Mouse (Mus musculus) lung, adult 18-20 months (tissue): ENCODE measurements at regions not wholly inside any gene's neighbourhood (a gene's known extent, or its start where the extent isn't known, plus 50 kb on each side); places are given as distances from the start of the nearest gene placed in this dataset.

ENCODE experiments used
- DNase-seq, 2 experiments: peaks; one replicate each; pipeline ENCODE4 v3.0.0; 2022; ENCODE audit warnings: mixed read lengths in 2 of 2

DNA sequence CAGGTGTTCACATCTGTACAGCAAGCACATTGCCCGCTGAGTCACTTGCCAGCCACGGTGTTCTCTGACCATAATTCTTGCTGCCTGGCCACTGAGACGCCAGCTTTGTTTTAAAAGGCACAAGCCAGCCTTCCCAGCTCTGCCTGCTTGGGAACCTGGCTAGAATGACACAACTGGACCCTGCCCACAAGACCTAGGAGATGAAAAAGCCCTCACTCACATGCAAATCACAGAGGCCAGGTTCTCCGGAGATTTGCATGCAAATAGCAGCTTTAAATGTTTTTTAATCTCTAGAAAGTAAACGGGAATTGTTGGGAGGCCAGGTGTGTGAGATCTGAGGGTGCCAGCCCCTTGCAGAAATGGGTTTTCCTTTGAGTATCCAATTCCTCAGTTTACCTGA, 71.9 kb downstream of the 1810010D01Rik start:
- no peak for DNase-seq

DNA sequence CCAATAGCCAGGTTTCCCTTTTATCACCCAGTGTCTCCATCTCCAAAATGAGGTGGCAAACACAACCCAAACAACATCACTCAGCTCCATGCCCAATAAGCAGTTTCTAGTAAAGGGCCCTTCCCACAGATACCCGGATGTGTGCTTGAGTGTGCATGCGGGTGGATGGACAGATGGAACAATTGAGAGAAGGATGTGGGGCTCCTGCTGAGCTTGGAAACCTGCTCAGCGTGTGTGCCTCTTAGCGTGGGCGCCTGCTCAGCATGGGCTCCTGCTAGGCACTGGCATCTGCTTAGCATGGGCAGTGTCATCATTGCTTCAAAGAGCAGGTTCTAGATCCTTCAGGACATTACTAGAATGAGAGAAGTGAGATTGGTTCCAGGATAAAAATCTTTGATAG, 75.4 kb downstream of the 1810010D01Rik start:
- DNase-seq, result no peak

DNA sequence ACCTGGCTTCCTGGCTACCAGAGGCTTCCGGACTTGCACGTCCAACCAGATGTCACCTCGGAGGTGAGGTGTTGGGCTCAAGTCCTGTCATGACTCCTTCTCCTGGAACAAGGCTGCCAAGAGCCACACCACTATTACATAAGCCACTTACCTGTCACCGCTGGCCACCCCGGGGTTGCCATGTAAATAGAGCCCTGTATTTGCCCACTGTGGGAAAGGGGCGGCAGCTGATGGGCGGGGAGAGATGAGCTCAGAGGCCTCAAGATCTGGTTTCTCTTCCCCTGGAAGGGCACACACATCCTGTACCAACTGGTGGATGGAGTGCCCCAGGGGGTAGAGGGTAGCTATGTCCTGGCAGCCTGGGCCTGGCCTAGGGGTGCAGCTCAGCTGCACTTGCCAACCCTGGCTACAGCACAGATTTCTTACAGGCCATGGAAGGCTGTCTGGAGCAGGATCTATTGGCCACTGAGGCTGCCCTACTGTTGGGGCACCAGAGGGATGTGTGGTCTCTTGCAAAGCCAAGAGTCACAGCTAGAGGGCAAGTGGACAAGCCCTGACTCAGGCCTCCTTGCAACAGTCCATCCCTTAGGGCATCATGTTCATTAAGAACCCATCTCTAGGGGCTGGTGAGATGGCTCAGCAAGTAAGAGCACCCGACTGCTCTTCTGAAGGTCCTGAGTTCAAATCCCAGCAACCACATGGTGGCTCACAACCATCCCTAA, 76.3 kb downstream of the 1810010D01Rik start:
- DNase-seq, result peak; percentile 82 to 90

DNA sequence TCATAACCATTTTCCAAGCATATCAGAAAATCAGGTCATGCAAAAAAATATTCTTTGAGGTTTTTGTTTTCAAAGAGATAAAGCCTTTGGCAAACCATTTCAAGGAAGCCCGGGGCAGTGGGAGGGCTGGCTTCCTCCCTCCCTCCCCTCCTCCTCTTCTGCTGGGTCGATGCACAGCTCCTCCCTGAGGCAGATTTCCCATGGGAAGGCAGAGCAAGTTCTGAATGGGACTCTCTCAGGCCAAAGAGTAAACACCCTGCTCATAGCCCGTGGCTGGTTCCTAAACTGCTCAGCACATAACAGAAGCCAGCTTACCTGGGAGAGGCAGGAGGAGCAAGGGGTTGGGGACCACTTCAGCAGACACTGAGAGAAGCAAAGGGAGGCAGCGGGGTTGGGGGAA, 77.9 kb downstream of the 1810010D01Rik start:
- DNase-seq, result peak; percentile 26 to 29

DNA sequence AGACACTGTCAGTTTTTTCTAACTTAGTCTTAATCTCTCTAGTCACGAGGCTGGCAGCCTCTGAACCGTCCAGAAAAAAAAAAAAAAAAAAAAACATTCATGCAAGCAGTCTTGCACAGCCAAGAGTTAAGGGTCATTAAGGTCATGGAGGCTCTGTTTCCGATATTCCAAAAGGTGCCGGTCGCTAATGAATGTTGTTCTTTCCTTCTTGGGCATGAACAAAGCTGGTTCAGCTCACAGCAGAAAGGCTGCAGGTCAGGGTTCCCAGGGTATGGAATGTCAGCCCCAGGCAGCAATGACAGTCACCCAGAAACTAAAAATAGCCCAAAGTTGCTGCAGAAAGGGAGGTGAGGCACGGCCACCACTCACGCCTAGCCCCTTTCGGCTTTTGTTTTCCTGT, 80.3 kb downstream of the 1810010D01Rik start:
- no peak for DNase-seq

DNA sequence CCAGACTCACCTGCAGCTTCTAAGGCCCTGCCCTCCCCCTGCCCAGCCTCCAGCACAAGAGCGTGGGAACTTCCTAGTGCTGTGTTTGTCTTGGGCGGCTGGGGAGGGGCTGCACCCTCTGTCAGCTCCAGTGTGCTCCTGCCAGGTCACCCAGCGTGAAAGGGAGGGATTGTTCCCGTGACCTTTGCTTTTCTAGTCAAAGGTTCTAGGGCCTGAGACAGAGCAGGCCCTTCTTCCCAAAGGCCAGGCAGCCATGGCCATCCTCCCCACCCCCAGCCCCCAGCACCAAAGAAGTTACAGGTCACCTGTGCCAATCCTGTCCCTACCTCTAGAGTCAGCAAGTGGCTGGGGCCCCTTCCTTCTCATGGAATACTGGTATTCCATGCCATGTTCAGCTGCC, 80.7 kb downstream of the 1810010D01Rik start:
- peak; percentile 46 to 53 for DNase-seq

DNA sequence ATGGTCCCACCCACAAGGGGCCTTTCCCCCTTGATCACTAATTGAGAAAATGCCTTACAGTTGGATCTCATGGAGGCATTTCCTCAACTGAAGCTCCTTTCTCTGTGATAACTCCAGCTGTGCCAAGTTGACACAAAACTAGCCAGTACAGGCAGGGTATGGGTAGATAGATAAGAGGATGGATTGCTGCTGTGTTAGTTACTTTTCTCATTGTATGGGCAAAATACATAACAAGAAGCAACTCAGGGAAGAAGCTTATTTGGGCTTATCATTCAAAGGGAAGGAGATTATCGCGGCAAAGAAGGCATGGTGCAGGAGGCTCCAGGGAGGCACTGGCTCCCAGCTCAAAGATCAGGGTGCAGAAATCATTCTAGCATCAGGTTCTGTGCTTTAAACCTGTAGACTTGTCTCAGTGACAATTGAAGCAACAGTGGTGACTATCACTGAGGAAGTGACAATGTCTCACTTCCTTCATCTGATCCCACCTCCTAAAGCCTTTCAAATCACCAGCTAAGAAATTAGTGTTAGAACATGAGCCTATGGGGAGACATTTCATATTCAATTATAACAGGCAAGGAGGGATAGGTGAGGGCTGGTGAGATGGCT, 83.8 kb downstream of the 1810010D01Rik start:
- no peak for DNase-seq

DNA sequence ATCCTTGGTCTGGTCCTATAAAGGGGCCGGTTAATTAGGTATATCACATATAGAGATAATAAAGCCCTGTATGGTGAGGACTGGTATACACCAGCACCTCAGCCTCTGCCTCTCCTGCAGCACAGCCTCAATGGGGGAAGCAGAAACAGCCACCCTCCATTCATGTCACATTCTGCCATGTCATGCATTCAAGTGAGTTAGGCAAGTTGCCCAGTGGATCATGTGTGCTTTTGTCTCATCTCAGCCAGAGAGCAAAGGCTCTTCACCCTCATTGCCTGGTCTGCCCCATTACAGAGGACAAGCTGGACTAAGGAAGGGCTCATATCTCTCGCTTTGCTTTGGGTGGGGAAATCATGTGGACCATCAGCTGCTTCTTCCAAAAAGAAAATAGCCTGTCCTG, 85.4 kb downstream of the 1810010D01Rik start:
- no peak for DNase-seq

DNA sequence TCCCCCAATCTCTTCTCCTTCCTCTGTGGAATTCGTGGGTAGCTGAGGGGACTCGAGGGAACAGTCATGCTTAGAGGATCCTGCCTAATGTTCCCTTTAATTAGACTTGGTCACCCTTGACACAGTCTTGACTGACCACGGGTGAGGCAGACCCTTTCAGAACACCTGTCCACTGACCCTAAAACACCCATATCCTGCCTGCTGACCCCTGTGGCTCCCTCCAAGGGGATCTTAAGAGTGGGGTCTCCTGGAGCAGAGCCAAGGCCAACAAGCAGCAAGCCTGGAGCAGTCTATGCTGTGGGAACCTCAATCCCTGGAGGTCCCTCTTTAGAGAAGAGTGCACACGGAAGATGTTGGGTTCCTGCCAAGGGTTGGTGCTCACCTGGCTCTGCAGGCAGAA, 89.5 kb downstream of the 1810010D01Rik start:
- DNase-seq, result no peak

DNA sequence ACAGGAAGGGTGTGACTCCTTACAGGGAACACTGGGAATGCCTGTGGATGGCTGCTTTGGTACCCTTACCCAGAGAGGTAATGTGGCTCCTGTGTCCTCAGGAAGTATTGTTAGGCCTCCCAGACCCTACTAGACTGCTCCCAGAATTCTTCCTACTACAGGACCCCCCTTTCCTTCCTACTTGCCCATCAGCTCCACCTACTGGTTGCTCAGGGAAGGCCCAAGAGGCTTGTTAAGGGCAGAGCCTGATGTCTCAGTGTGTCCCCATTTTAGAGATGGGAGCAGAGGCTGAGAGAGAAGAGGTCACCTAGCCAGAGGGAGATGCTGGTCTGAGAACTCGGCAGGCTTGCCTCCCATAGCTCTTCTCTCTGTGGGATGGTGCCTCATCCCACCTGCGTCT, 93.3 kb downstream of the 1810010D01Rik start:
- DNase-seq, result peak; percentile 27 to 54

DNA sequence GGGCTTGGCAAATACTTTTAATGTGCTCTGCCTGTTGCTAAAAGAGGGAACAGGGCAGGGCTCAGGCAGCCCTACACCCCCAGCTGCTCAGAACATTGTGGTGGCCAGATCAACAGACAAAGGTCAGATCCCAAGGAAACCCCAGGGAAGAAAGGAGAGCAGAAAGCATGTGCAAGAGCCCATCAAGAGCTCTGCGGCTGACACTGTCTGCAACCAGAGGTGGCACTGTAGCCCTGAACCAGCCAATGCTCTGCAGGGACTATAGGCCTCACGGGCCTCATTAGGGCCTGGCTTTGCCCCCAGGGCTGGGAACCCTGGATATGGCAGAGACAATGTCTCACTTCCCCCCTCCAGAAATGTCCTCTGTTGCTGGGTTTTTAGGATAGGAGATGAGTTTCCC, 93.8 kb downstream of the 1810010D01Rik start:
- no peak for DNase-seq

DNA sequence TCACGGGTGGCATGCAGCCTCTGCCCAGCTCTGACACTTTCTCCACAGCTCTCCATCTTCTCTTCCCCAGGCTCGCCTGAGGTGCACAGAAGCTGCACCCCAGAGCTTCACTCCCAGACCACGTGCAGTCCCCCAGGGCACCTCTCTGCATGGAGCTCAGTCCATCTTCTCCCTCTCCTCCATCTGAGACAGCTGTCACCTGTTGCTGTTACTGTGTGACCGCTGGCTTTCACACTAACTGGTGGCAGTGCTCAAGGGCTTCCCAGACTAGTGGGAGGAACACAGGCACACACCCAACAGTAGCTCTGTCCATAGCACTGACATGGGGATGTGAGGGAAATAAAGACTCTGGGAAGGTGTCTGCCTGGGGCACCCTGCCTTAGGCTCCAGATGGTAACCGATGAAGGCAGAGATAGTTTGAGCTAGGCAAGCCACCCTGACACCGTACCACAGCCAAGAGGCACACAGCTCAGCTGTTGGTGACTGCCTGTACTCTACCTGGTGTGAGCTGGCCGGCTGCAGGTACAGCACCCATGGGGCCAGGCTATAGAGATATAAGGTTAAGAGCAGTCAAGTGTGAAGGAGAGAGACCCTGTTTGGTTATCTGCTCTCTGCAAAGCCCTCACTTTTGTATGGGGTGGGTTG, 94.9 kb downstream of the 1810010D01Rik start:
- no peak for DNase-seq

DNA sequence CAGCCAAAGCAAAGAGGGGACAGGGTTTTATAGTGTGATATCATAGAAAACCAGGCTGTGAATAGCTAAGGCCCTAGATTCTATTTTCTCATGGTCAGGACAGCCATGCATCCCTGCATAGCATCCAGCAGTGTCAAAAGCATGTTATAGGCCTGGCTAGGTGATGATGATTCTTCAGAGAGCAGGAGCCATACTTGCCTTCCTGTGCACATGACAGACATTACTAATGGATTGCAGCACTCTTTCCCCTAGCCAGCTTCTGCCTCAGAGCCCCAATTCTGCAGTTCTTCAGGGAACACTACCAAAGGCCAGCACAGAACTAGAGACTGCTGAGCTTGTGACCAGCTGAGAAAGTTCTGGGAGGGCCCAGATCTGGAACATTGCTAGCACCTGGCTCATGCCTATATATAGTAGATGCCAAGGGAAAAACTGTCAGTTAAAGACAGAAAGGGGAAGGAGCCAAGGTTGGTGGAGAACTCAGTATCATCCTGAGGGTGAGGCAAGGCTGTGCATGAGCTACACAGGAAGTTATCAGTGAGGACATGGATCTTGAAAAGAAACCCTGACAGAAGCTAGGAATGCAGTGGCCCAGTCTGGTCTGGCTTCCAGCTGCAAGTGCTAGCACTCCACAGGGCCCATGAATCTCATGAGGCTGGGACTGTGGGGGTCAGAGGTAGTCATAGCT, 95.6 kb downstream of the 1810010D01Rik start:
- DNase-seq, result no peak

DNA sequence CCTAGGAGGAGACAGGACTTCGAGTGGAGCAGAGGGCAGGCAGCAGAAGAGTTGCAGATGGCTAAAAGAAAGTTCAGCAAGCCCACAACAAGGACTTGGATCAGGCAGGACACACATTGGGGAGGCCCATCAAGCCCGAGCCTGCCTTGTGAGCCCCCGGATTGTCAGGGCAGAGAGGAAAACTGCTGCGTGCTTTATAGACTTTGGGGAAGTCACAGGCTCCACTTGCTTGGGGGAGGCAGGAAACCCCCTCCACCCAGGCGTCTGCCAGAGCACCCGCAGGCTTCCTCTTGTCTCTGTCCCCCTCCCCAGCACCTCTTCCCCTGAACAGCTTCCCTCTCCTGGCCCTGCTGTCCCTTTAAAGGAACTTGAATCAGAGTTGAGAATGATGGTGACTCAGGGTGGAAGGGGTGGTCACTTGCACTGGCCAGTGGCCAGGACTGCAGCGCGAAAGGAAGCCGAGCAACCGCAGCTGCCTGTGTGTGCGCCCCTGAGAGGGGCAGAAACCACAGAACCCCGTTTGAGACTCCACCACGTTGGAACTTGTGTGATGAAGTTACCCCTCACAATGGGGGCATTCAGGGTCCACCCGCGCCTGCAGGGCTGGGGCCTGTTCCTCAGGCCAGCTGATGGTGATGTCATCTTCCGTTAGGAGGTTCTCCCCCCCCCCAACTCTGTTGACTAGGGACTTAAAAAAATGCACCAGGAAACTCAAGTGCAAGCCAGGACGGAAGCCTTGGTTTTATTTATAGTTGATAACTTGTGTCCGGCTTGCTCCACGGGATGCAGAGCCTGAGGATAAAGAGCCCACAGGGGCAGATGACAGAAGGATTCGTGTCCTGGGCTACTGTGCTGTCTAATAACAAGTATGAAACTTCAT, 96.4 kb downstream of the 1810010D01Rik start:
- DNase-seq, result peak; percentile 80 to 82

DNA sequence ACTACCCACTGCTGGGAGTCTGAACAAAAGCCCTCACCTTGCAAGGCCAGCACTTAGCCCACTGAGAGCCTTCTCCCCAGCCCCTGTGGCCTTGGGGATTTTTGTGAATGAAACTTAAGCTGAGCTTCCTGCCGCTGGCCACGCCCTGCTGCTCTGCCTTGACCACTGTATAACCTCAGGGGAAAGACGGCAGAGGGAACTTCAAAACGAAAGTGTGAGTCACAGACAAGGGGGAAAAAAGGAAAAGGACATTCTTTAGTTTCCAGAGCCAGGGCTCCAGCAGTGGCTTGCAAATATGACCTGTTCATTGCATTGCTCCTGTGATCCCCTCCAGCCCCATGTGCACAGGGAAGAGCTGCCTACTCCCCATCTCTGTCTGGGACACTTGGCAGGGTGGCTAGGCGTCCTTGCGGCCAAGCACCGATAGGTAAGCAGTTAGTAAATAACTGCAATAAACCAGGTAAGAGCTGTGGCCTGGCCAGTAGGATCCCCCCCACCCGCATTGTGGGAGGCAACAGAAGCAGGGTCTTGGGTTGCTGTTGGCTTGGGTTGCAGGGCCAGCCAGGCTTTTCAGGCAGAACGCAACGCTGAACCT, 97.2 kb downstream of the 1810010D01Rik start:
- DNase-seq, result peak; percentile 68 to 77

DNA sequence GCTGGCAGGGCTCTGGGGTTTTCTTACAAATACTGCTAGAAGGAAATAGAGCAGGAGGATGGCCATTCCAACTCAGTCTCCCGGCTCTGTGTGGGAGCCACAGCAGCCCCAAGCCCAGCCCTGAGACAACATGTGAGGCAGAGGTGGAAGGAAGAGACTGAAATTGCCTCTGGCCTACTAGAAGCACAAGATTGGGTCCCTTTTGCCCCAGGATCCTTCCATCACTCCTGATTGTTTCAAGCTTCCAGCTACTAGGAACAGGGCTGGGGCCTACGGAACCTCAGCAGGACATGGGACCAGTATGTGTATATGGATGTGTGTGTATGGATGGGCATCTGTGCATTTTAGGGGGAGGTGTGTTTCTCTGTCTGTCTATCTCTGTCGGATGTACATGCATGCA, 97.9 kb downstream of the 1810010D01Rik start:
- DNase-seq, result no peak

DNA sequence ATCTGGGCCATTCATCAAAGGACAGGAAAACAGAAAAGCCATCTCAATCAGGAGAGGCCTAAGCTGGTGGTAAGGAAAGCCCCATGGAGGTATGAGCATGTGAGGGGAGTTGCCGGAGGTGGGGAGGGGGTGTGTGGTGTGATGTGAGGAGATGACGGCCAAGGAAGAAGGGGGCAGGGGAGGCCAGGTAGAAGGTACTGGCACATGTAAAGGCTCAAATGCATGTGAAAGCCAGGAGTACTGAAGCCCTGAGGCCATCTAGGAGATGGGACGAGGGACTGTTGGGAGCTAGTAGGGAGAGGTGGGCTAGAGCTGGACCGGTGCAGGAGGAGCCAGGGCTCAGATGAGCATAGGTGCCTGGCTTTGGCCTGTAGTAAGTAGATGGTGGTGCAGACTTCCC, 98.4 kb downstream of the 1810010D01Rik start:
- DNase-seq, result no peak

DNA sequence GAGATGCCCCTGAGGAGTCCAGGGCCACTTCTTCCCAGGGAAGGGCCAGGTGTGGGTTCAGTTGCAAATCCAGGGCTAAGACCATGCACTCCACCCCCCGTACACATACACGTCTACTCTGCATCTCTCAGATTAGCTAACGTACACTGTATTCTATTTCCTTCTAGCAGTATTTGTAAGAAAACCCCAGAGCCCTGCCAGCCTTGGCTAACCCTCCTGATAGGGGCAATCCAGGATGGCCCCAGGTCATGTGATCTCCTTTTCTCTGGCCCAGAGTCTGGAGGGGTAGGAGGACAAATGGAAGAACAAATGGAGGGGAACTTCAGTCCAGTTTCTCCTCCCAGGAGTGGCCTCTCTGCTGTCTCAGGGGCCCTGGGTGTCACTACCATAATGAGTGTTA, 98.9 kb downstream of the 1810010D01Rik start:
- DNase-seq, result no peak

DNA sequence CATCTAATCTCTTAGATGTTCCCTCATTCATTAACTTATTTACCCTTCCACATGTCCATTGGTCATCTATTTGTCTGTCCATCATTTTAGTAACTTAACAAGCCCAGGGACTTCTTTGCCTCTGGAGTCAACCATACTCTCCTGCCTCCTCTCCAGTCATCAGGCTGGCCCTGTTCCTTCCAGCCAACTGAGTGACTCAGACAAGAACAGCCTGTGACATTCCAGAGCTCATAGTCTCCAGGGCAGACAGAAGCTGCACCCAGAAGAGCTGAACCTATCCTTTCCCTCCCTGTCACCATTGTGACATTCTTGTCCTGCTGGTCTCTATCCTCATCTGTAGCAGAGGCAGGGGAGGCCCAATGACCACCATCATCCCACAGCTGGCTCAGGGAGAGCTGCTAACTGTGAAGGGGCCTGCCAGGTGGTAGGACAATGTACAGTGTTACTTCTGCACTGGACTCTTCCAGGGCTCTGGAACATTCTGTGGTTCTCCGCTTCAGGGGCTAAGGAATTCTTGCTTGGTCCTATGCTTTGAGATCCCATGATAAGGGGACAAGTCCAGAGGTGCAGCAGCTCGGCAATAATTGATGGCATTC, 100.2 kb downstream of the 1810010D01Rik start:
- peak in 1 of 2 experiments; percentile 34 for DNase-seq

DNA sequence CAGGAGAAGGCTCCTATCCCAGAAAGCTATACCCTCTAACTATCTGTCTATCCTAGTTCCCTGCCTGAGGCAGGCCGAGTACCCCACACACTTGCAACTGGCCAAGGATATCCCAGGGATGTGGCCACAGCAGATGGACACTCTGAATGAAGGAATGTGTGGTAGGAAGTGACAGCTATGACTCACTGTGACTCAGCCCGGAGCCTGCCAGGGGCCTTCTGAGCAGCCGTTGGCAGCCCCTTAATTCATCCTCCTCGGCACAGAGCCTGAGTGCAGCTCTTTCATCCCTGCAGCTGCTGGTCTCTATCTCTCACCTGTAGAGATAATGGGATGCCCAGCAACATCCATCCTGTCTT, 101.4 kb downstream of the 1810010D01Rik start:
- DNase-seq, result peak; percentile 30 to 36

DNA sequence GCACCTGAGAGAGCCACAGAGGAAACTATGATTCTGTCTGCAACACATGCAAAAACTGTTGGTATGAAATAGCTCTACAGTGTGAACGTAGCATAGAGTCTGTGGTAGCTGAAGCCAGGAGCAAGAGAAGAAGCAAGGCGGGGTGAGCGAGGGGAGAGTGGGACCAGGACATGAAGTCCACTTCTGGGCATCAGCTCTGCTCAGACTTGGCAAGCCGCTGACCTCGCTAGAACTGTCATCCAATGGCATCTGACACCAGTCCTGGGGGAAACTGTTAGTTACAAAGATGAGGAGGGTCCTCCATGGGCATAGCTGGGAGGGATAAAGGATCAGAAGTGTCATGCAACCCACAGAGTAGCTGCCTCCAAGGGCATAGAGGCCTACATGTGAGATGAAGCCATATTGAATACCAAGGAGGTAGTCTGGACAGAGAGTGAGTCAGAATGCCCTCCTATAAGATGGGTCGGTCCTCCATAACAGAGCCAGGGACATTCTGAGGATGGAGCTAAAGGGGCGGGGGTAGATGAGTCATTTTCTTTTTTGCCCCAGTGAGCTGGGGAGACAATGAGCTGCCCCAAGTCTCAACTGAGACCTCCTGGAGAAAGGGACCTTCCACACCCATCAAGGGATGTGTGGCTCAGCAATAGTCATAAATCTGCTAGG, 102.0 kb downstream of the 1810010D01Rik start:
- DNase-seq, result no peak
